Mouse (Mus musculus) liver, embryonic 16.5 days (tissue): ENCODE measurements around the gene Il21r. TPM values are rescaled to one million over a fixed set of nuclear protein-coding genes. Genes with fewer than 3 reads are reported as not detected.

Experiments
- ATAC-seq: fragments of 200-750 bp; cut with Nextera tagmentation; 2 replicates; pipeline ENCODE4 v1.8.0; 2017; ENCODE audit warnings: low read depth, mild to moderate bottlenecking, moderate number of reproducible peaks, moderate library complexity
- H3K27ac ChIP-seq: fragments of 300-500 bp; sonication (generic); 2 replicates; pipeline ENCODE4 v1.5.1; 2014; ENCODE audit warnings: mild to moderate bottlenecking, low read length
- H3K27me3 ChIP-seq: fragments of 300-500 bp; sonication (generic); 2 replicates; pipeline ENCODE4 v1.6.1; 2014; ENCODE audit warnings: low read depth, low read length, mixed read lengths; ENCODE audit not compliant: control insufficient read depth, insufficient read depth
- H3K36me3 ChIP-seq: fragments of 300-500 bp; sonication (generic); 2 replicates; pipeline ENCODE4 v1.6.1; 2014; ENCODE audit warnings: mild to moderate bottlenecking; ENCODE audit not compliant: control insufficient read depth, insufficient read depth
- H3K4me1 ChIP-seq: fragments of 300-500 bp; sonication (generic); 2 replicates; pipeline ENCODE4 v1.6.1; 2014; ENCODE audit warnings: low read depth, low read length, mixed read lengths; ENCODE audit not compliant: control insufficient read depth
- H3K4me2 ChIP-seq: fragments of 300-500 bp; sonication (generic); 2 replicates; pipeline ENCODE4 v1.6.1; 2014; ENCODE audit warnings: low read depth, low read length, mixed read lengths
- H3K4me3 ChIP-seq: fragments of 300-500 bp; sonication (generic); 2 replicates; pipeline ENCODE4 v1.5.1; 2014; ENCODE audit warnings: low read depth, mild to moderate bottlenecking, low read length
- H3K9ac ChIP-seq: fragments of 300-500 bp; sonication (generic); 2 replicates; pipeline ENCODE4 v1.6.1; 2014; ENCODE audit warnings: low read depth, low read length
- H3K9me3 ChIP-seq: fragments of 300-500 bp; sonication (generic); replicated peaks from 2 replicates; pipeline ENCODE4 v1.6.1; 2016; ENCODE audit warnings: low read length; ENCODE audit not compliant: control insufficient read depth
- whole genome bisulfite sequencing: fragments of 180-500 bp; shearing (Covaris S2); extraction: QIAGEN DNeasy Blood & Tissue Kit; methylation state at CpG from one replicate; pipeline ENCODE4 v1.1.7; 2014; ENCODE audit not compliant: insufficient replicate concordance; 5-methylcytosine and 5-hydroxymethylcytosine counted together
- polyA plus RNA-seq: library from polyadenylated mRNA; unstranded; fragments of >200 nt; fragmentation: Nextera tagmentation; extraction: Ambion mirVana; gene quantifications from 2 replicates; pipeline ENCODE4 v1.2.1, GENCODE M21; 2015

Il21r gene
- polyA plus RNA-seq, 1 experiment from 2014 or later = 1.0 TPM

GRCm38 (mm10) chr7:125637220-125638140, 34.3 kb downstream of the Il21r start:
- H3K4me2 ChIP-seq = no peak overlapping the region
- H3K27ac ChIP-seq = no peak overlapping the region
- 64% methylated on average over 8 of the region's 8 CpGs for WGBS
- no peaks in the 10 kb centered on the region for H3K9me3 ChIP-seq
- no peak for ATAC-seq
- H3K27me3 ChIP-seq = no peaks in the 10 kb centered on the region
- no peak overlapping the region for H3K9ac ChIP-seq
- H3K4me1 ChIP-seq = no peaks in the 10 kb centered on the region; the same call in 1 of the 2 replicates
- no peak overlapping the region for H3K4me3 ChIP-seq
- peaks cover 8% of the 10 kb centered on the region; the same call in 1 of the 2 replicates for H3K36me3 ChIP-seq

- Histone ChIP-seq H3K27me3 (no peaks in the 10 kb centered on the region), H3K9ac (no peak overlapping the region), H3K36me3 (peaks cover 12% of the 10 kb centered on the region), H3K9me3 (no peaks in the 10 kb centered on the region), H3K4me3 (no peak overlapping the region), H3K4me1 (no peaks in the 10 kb centered on the region; the same call in 1 of the 2 replicates), H3K27ac (no peak overlapping the region), H3K4me2 (no peak overlapping the region)
- ATAC-seq = no peak
- WGBS = 48% methylated on average over 6 of the region's 6 CpGs
Observed at GRCm38 (mm10) chr7:125638376-125638775, 35.1 kb downstream of the Il21r start.

DNA sequence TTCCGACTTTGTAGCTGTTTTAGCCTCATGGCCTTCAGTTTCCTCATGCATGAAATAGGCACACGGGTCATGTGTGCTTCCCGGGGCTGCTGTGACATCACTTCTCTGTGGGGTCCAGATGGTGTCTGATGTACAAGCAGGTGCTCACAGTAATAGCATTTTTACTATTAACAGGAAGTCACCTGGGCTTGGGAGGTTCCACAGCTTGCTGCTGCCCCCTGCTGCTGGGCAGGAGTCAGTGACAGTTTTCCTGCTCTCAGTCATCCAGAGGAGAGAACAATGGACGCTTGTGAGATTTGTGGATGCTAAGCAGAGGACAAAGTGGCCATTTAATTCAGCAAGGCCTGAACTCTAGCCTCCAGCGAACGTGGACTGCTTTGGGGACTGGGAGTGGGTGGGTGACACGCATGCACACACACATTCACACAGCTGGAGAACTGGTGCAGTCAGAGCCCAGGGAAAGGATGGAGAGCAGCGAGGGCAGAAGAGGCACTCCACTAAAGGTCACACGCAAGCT, 35.7 kb downstream of the Il21r start:
- Histone ChIP-seq H3K36me3 (peaks cover 15% of the 10 kb centered on the region), H3K27me3 (no peaks in the 10 kb centered on the region), H3K9me3 (no peaks in the 10 kb centered on the region), H3K4me3 (no peak overlapping the region), H3K4me1 (no peaks in the 10 kb centered on the region; the same call in 1 of the 2 replicates), H3K4me2 (no peak overlapping the region), H3K9ac (no peak overlapping the region), H3K27ac (no peak overlapping the region)
- ATAC-seq = no peak
- WGBS = 32% methylated on average over 9 of the region's 9 CpGs

GRCm38 (mm10) chr7:125643880-125644279, 40.7 kb downstream of the Il21r start:
- no peaks in the 10 kb centered on the region for H3K9me3 ChIP-seq
- no peak overlapping the region for H3K9ac ChIP-seq
- H3K4me1 ChIP-seq = no peaks in the 10 kb centered on the region
- no peaks in the 10 kb centered on the region for H3K27me3 ChIP-seq
- no peak for ATAC-seq
- no peak overlapping the region for H3K4me3 ChIP-seq
- no peak overlapping the region for H3K27ac ChIP-seq
- whole genome bisulfite sequencing = 66% methylated on average over 6 of the region's 6 CpGs
- H3K4me2 ChIP-seq = no peak overlapping the region
- H3K36me3 ChIP-seq = peaks cover 36% of the 10 kb centered on the region

- 78% methylated on average over 7 of the region's 7 CpGs for WGBS
- no peak overlapping the region for H3K4me2 ChIP-seq
- no peak overlapping the region for H3K27ac ChIP-seq
- no peak for ATAC-seq
- H3K4me3 ChIP-seq = no peak overlapping the region
- H3K27me3 ChIP-seq = no peaks in the 10 kb centered on the region
- no peak overlapping the region for H3K9ac ChIP-seq
- H3K4me1 ChIP-seq = no peaks in the 10 kb centered on the region
- peaks cover 32% of the 10 kb centered on the region for H3K36me3 ChIP-seq
- no peaks in the 10 kb centered on the region for H3K9me3 ChIP-seq
Observed at GRCm38 (mm10) chr7:125645413-125645812, 42.2 kb downstream of the Il21r start.

GRCm38 (mm10) chr7:125649013-125649412, 45.8 kb downstream of the Il21r start:
- H3K9me3 ChIP-seq = no peaks in the 10 kb centered on the region
- no peak overlapping the region for H3K4me3 ChIP-seq
- H3K36me3 ChIP-seq = peaks cover 25% of the 10 kb centered on the region
- H3K9ac ChIP-seq = no peak overlapping the region
- no peaks in the 10 kb centered on the region for H3K4me1 ChIP-seq
- H3K4me2 ChIP-seq = no peak overlapping the region
- H3K27ac ChIP-seq = no peak overlapping the region
- no peaks in the 10 kb centered on the region for H3K27me3 ChIP-seq
- WGBS = 59% methylated on average over 1 of the region's 1 CpGs
- ATAC-seq = no peak

DNA sequence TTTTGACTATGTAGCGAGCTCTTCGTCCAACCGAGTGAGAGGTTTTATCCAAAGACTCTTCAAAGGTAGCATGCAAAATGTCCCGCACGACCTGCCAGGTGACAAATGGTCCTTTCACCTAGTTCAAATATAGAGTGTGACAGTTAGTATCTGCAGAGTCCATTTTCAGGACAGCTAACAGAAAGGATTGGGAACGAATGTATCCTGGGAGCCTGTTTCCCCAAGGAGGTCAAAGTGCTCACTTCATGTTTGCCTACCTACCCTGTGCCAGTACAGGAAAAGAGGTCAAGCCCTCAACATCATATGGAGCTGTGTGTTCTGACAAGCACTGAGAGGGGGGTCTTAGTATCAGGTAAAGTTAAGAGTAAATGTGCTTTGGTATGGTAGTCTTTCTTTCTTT, 54.3 kb downstream of the Il21r start:
- peaks cover 8% of the 10 kb centered on the region for H3K36me3 ChIP-seq
- ATAC-seq = peak; percentile 75
- WGBS = 70% methylated on average over 6 of the region's 6 CpGs
- H3K27ac ChIP-seq = no peak overlapping the region; the same call in 1 of the 2 replicates
- H3K9ac ChIP-seq = no peak overlapping the region
- H3K4me2 ChIP-seq = no peak overlapping the region
- H3K4me3 ChIP-seq = no peak overlapping the region
- no peaks in the 10 kb centered on the region for H3K4me1 ChIP-seq
- H3K27me3 ChIP-seq = no peaks in the 10 kb centered on the region
- H3K9me3 ChIP-seq = no peaks in the 10 kb centered on the region

DNA sequence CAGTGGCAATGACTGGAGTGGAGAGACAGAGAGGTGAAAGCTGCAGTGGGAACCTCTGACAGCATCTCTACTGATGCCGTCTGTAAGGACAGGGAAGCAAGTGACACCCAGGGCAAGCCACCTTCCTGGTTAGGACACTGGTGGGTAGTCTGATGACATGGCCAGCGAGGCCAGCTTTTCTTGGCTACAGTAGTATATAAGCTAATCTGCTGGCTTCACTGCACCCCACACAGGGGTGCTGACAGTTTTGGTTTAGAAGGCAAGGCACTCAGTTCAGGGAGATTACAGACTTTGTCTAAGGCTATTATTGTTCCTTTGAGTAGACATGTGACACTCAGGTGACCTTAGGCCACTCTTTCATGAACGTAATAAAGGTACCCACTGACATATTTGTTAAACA, 60.4 kb downstream of the Il21r start:
- peaks cover 15% of the 10 kb centered on the region for H3K36me3 ChIP-seq
- H3K4me3 ChIP-seq = no peak overlapping the region
- 79% methylated on average over 3 of the region's 3 CpGs for WGBS
- no peak for ATAC-seq
- no peak overlapping the region for H3K27ac ChIP-seq
- H3K9me3 ChIP-seq = no peaks in the 10 kb centered on the region
- H3K4me2 ChIP-seq = no peak overlapping the region
- H3K9ac ChIP-seq = no peak overlapping the region
- no peaks in the 10 kb centered on the region for H3K27me3 ChIP-seq
- H3K4me1 ChIP-seq = no peaks in the 10 kb centered on the region

- H3K4me1 ChIP-seq = peaks cover 15% of the 10 kb centered on the region
- no peaks in the 10 kb centered on the region for H3K9me3 ChIP-seq
- H3K36me3 ChIP-seq = peaks cover 61% of the 10 kb centered on the region
- H3K9ac ChIP-seq = no peak overlapping the region
- ATAC-seq = peak; percentile 80
- 37% methylated on average over 6 of the region's 6 CpGs for WGBS
- H3K27ac ChIP-seq = no peak overlapping the region
- no peaks in the 10 kb centered on the region for H3K27me3 ChIP-seq
- H3K4me3 ChIP-seq = no peak overlapping the region
- peak overlapping the region; percentile 19; the same call in 1 of the 2 replicates for H3K4me2 ChIP-seq
Observed at GRCm38 (mm10) chr7:125670865-125671264, 67.6 kb downstream of the Il21r start.
